Mouse (Mus musculus) lung, postnatal 0 days (tissue): ENCODE data around the gene 4632433K11Rik. TPM values are rescaled to one million over a fixed set of nuclear protein-coding genes. Genes with fewer than 3 reads are reported as not detected.

Source experiments
- ATAC-seq: fragments of 200-750 bp; cut with Nextera tagmentation; 2 replicates; pipeline ENCODE4 v1.8.0; 2017; ENCODE audit warnings: moderate library complexity
- DNase-seq: peaks from one replicate; pipeline ENCODE4 v3.0.0-alpha.2; 2016; ENCODE audit warnings: low spot score
- H3K27ac ChIP-seq: fragments of 300-500 bp; sonication (generic); 2 replicates; pipeline ENCODE4 v1.5.1; 2014; ENCODE audit warnings: antibody characterized with exemption, mild to moderate bottlenecking, low read length, mixed read lengths
- H3K27me3 ChIP-seq: fragments of 300-500 bp; sonication (generic); replicated peaks from 2 replicates; pipeline ENCODE4 v1.6.1; 2014; ENCODE audit warnings: low read length, mixed read lengths; ENCODE audit not compliant: insufficient read depth
- H3K36me3 ChIP-seq: fragments of 300-500 bp; sonication (generic); 2 replicates; pipeline ENCODE4 v1.6.1; 2014; ENCODE audit warnings: low read length, mixed read lengths; ENCODE audit not compliant: insufficient read depth
- H3K4me1 ChIP-seq: fragments of 300-500 bp; sonication (generic); 2 replicates; pipeline ENCODE4 v1.6.1; 2014; ENCODE audit warnings: antibody characterized with exemption, low read depth, low read length, mixed read lengths; ENCODE audit not compliant: insufficient read depth
- H3K4me2 ChIP-seq: fragments of 300-500 bp; sonication (generic); replicated peaks from 2 replicates; pipeline ENCODE4 v1.6.1; 2014; ENCODE audit warnings: low read depth, mild to moderate bottlenecking, low read length, moderate library complexity, mixed read lengths
- H3K4me3 ChIP-seq: fragments of 300-500 bp; sonication (generic); 2 replicates; pipeline ENCODE4 v1.5.1; 2014; ENCODE audit warnings: low read depth, low read length
- H3K9ac ChIP-seq: fragments of 300-500 bp; sonication (generic); replicated peaks from 2 replicates; pipeline ENCODE4 v1.6.1; 2014; ENCODE audit warnings: low read depth, mild to moderate bottlenecking
- H3K9me3 ChIP-seq: fragments of 300-500 bp; sonication (generic); 2 replicates; pipeline ENCODE4 v1.6.1; 2016; ENCODE audit warnings: low read length, mixed read lengths
- CTCF ChIP-seq: IDR thresholded peaks from 2 replicates; pipeline ENCODE4 v1.5.1; 2016; ENCODE audit warnings: antibody characterized with exemption, mild to moderate bottlenecking
- EP300 ChIP-seq: IDR thresholded peaks from 2 replicates; pipeline ENCODE4 v1.6.1; 2016; ENCODE audit warnings: antibody characterized with exemption, mild to moderate bottlenecking, control low read depth
- WGBS: fragments of 180-500 bp; shearing (Covaris S2); extraction: QIAGEN DNeasy Blood & Tissue Kit; methylation state at CpG from one replicate; pipeline ENCODE4 v1.1.7; 2014; 5-methylcytosine and 5-hydroxymethylcytosine counted together
- polyA plus RNA-seq: library from polyadenylated mRNA; unstranded; fragments of >200 nt; fragmentation: Nextera tagmentation; extraction: Ambion mirVana; gene quantifications from 2 replicates; pipeline ENCODE4 v1.2.1, GENCODE M21; 2015

Gene 4632433K11Rik
- polyA plus RNA-seq, 1 experiment from 2014 or later: not detected

- Histone ChIP-seq H3K9ac (no peak overlapping the region), H3K36me3 (peaks cover 53% of the 10 kb centered on the region), H3K27me3 (no peaks in the 10 kb centered on the region), H3K4me3 (no peak overlapping the region), H3K4me1 (no peaks in the 10 kb centered on the region), H3K9me3 (peaks cover 25% of the 10 kb centered on the region), H3K4me2 (no peak overlapping the region), H3K27ac (no peak overlapping the region)
- DNase-seq: no peak
- TF ChIP-seq CTCF (no peak), EP300 (no peak)
- ATAC-seq: no peak
- WGBS: 95% methylated on average over 21 of the region's 21 CpGs
Observed at GRCm38 (mm10) chr7:5029946-5030345, 4.0 kb upstream of the 4632433K11Rik start.

DNA sequence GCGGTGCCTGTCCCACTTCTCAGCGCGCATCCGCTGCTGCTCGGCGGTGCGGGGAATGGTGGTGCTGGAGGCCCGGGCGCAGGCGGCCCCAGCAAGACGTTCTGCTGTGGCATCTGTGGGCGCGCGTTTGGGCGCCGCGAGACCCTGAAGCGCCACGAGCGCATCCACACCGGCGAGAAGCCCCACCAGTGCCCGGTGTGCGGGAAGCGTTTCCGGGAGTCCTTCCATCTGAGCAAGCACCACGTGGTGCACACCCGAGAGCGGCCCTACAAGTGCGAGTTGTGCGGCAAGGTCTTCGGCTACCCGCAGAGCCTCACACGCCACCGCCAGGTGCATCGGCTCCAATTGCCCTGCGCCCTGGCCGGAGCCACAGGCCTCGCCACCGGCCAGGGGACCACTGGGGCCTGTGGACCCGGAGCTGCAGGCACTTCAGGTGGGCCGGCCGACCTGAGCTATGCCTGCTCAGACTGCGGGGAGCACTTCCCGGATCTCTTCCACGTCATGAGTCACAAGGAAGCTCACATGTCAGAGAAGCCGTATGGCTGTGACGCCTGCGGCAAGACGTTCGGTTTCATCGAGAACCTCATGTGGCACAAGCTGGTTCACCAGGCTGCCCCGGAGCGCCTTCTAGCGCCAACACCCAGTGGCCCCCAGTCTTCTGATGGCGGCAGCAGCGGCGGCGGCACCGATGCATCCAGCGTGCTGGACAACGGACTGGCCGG, 3.2 kb upstream of the 4632433K11Rik start:
- TF ChIP-seq EP300: no peak
- TF ChIP-seq CTCF: no peak
- peaks cover 25% of the 10 kb centered on the region for H3K9me3 ChIP-seq
- no peak overlapping the region for H3K4me3 ChIP-seq
- no peak overlapping the region for H3K9ac ChIP-seq
- 90% methylated on average over 62 of the region's 63 CpGs for WGBS
- H3K27me3 ChIP-seq: no peaks in the 10 kb centered on the region
- no peak overlapping the region for H3K4me2 ChIP-seq
- ATAC-seq (peak; percentile 7; the same call in 1 of the 2 replicates), DNase-seq (no peak)
- H3K36me3 ChIP-seq: peaks cover 53% of the 10 kb centered on the region
- H3K27ac ChIP-seq: no peak overlapping the region
- H3K4me1 ChIP-seq: no peaks in the 10 kb centered on the region

- TF ChIP-seq EP300 (no peak), CTCF (no peak)
- no peak for DNase-seq
- no peak for ATAC-seq
- no peak overlapping the region for H3K27ac ChIP-seq
- H3K9ac ChIP-seq: no peak overlapping the region
- no peaks in the 10 kb centered on the region for H3K4me1 ChIP-seq
- no peaks in the 10 kb centered on the region for H3K27me3 ChIP-seq
- no peak overlapping the region for H3K4me3 ChIP-seq
- H3K9me3 ChIP-seq: peaks cover 25% of the 10 kb centered on the region
- 86% methylated on average over 41 of the region's 46 CpGs for WGBS
- peaks cover 51% of the 10 kb centered on the region for H3K36me3 ChIP-seq
- no peak overlapping the region for H3K4me2 ChIP-seq
Observed at GRCm38 (mm10) chr7:5031496-5031895, 2.4 kb upstream of the 4632433K11Rik start.

DNA sequence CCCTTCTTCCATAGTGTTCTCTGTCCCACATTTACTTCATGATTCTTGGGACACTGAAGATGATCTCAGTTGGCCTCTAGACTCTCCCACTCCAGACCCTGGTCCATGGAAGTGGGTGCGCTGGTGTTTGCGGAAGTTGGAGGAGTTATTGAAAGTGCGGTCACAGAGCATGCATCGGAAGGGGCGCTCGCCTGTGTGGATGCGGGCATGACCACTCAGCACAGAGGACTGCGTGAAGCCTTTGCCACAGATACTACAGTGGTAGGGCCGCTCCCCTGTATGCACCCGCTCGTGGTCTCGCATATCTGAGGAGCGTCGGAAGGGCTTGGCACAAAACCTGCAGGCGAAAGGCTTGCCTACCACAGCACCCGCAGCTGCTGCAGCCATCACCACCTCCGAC, 1.7 kb downstream of the 4632433K11Rik start:
- peaks cover 28% of the 10 kb centered on the region for H3K36me3 ChIP-seq
- WGBS: 96% methylated on average over 17 of the region's 17 CpGs
- no peak for DNase-seq

GRCm38 (mm10) chr7:5036136-5036535, 2.2 kb downstream of the 4632433K11Rik start:
- peaks cover 23% of the 10 kb centered on the region for H3K36me3 ChIP-seq
- WGBS: 89% methylated on average over 9 of the region's 9 CpGs
- no peak for TF ChIP-seq EP300
- TF ChIP-seq CTCF: no peak

More for the DNA sequence above, 1.7 kb downstream of the 4632433K11Rik start:
- Histone ChIP-seq H3K4me2 (no peak overlapping the region), H3K4me1 (no peaks in the 10 kb centered on the region), H3K9ac (no peak overlapping the region), H3K4me3 (no peak overlapping the region), H3K27me3 (no peaks in the 10 kb centered on the region), H3K27ac (no peak overlapping the region), H3K9me3 (peaks cover 13% of the 10 kb centered on the region)
- TF ChIP-seq CTCF (no peak), EP300 (no peak)
- ATAC-seq: no peak

DNA sequence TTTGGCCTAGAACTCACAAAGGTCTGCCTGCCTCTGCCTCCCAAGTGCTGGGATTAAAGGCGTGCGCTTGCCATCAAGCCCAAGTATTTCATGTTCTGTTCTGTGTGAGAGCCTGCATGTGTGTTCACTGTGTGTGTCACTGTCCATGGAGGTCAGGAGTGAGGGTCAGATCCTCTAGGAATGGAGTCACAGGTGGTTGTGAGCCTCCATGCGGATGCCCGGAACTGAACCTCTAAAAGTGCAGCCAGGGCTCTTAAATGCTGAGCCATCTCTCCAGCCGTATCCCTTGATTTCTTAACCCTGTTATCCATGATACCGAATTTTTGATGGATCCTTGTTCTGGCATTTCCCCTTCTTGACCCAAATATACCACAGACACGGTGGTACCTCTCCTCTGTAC, 3.1 kb downstream of the 4632433K11Rik start:
- ATAC-seq (no peak), DNase-seq (no peak)
- 96% methylated on average over 7 of the region's 7 CpGs for WGBS
- no peaks in the 10 kb centered on the region for H3K4me1 ChIP-seq
- peaks cover 14% of the 10 kb centered on the region for H3K36me3 ChIP-seq
- no peaks in the 10 kb centered on the region for H3K9me3 ChIP-seq
- H3K27ac ChIP-seq: no peak overlapping the region
- H3K27me3 ChIP-seq: no peaks in the 10 kb centered on the region
- no peak overlapping the region for H3K4me3 ChIP-seq
- TF ChIP-seq CTCF: no peak
- no peak for TF ChIP-seq EP300
- H3K9ac ChIP-seq: no peak overlapping the region
- H3K4me2 ChIP-seq: no peak overlapping the region

More at GRCm38 (mm10) chr7:5036136-5036535, 2.2 kb downstream of the 4632433K11Rik start:
- Histone ChIP-seq H3K27ac (no peak overlapping the region), H3K27me3 (no peaks in the 10 kb centered on the region), H3K4me2 (no peak overlapping the region), H3K9ac (no peak overlapping the region), H3K9me3 (peaks cover 8% of the 10 kb centered on the region), H3K4me1 (no peaks in the 10 kb centered on the region), H3K4me3 (no peak overlapping the region)
- ATAC-seq (no peak), DNase-seq (no peak)
